Mouse (Mus musculus) gastrocnemius, adult 2 months (tissue): ENCODE data around the gene Aspdh. TPM values are rescaled to one million over a fixed set of nuclear protein-coding genes. Genes with fewer than 3 reads are reported as not detected.

Experiments
- DNase-seq: peaks from one replicate; pipeline ENCODE4 v3.0.0; 2022
- H3K27ac ChIP-seq: fragments of 200-600 bp; 2 replicates; pipeline ENCODE4 v1.8.1; 2022; ENCODE audit warnings: mild to moderate bottlenecking
- H3K4me3 ChIP-seq: fragments of 200-600 bp; 2 replicates; pipeline ENCODE4 v1.8.1; 2022; ENCODE audit warnings: mild to moderate bottlenecking, moderate library complexity
- CTCF ChIP-seq: fragments of 200-600 bp; IDR thresholded peaks from 2 replicates; pipeline ENCODE4 v1.8.1; 2022; ENCODE audit warnings: antibody characterized with exemption, mild to moderate bottlenecking, moderate library complexity
- intact Hi-C: fragments of 180-260 bp; cut with DNase I; formaldehyde crosslinking; loops from one replicate; pipeline ENCODE4 v1.15.1; 2025
- total RNA-seq, 2 experiments: library from RNA; stranded (reverse); gene quantifications; 2 replicates each; pipeline ENCODE4 v1.2.3; 2021

Gene Aspdh
- total RNA-seq, 2 experiments from 2014 or later = not detected

DNA sequence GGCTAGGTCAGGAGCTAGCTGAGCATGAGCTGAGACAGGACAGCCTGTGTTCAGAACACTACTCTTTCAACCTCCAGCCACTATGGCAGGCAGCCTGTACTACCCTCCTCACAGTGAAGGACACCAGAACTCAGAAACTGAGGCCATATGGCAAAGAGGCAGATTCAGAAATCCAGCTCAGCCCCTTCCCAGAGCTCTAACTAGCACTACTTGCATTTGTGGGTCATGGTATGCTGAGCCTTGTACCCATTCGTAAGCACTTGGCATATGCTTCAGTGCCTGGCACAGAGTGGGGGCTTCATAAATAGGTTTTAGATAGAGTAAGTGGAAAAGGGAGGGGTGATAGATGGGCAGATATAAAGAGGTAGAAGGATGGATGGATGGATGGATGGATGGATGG, 24.7 kb upstream of the Aspdh start:
- intact Hi-C loops = no loop called here
- no peak for DNase-seq
- no peak for TF ChIP-seq CTCF
- Histone ChIP-seq H3K27ac (no peak overlapping the region), H3K4me3 (no peak overlapping the region)

DNA sequence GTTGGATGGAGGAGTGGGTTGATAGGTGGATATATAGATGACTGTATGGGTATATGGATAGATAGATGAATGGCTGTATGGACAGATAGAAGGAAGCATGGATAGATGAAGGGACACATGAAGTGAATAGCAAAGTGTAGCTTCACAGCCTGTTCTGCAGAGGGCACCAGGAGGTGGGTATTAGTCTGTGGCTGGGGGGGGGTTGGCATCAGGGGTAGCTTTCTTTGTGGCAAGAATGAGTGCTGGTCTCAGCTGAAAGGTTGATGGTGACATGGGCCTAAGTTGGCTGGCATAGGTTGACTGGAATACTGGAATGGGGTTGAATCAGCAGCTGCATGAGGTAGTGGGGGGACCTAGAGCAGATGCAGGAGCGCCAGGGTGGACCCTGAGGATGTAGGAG, 24.0 kb upstream of the Aspdh start:
- Histone ChIP-seq H3K27ac (no peak overlapping the region), H3K4me3 (no peak overlapping the region)
- TF ChIP-seq CTCF = no peak
- no peak for DNase-seq
- intact Hi-C loops = no loop called here

DNA sequence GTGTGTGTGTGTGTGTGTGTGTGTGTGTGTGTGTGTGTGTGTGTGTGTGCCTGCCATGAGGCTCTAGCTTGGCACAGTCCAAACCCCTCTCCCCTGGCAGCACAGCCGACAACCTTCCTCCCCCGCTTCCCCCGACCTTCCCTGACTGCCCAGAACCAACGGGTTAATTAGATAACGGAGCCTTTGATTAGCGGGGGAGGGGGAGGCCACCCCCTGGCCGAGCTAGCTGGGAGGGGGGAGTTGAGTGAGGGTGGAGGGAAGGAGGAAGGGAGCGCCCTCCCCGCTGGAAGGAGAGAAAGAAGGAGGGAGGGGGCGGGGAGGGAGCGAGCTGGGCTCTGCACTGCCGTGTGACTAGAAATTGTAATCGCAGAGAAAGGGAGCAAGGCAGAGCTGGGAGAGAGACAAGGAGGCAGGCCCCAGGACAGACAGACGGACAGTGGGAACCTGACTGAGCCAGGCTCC, 23.5 kb upstream of the Aspdh start:
- intact Hi-C loops = no loop called here
- TF ChIP-seq CTCF = no peak
- Histone ChIP-seq H3K4me3 (no peak overlapping the region), H3K27ac (no peak overlapping the region)
- no peak for DNase-seq

DNA sequence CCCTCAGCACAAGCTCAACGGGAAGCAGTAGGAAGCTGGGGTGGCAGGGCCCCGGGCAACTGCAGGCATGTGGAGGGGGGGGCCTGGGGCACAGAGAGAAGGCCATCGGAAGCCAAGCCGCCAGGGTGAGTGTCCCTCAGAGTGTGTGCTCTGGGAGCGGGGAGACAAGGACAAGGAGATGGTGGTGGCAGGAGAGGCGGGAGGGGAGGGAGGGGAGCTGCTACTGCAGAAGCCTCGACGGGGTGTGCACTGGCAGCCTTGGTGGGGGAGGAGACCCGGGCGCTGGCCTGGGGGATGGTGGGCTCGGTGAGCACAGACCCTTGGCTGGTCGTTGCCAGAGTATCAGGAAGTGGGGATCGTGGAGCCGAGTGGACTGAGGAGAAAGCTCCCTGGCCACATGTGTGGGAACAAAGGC, 22.8 kb upstream of the Aspdh start:
- intact Hi-C loops = no loop called here
- DNase-seq = no peak
- TF ChIP-seq CTCF = no peak
- Histone ChIP-seq H3K27ac (no peak overlapping the region), H3K4me3 (no peak overlapping the region)

DNA sequence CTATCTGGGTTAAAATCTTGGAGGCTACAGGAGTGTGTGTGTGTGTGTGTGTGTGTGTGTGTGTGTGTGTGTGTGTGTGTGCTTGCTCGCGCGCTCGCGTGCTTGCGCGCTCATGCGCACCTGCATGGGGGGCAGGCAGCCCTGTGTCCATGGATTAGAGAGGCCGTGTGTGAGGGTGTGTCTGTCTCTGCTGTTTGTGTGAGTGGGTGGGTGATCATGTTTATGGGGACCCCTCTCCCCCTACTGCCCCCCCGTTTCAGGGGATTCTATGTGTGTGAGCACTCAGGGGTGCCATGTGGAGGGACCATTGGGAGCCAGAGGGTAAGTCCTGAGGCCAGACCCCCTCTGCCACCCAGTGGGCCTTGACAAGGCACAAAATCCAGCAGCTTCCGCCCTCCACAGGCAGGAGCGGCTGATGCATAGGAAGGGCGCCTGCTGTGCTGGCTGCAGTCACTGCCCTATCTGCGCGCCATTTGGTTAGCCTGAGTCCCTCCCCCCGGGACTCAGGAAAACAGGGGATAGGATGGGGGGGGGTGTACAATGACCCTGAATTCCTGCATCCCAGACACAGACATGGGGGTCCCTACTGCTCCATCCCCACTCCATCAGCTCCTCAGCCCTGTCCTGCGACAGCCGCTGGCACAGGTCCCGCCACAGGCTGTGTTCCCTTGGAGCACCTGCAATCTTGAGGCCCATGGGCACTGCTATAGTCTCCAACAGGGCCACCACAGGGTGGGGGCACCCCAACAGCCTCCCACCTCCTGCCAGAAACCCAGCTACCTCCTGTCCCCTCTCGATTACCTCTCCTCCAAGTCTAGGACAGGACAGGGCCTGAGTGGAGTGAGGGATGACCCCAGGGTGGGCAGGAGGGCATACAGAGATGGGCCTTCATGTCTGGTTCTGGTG, 21.7 kb upstream of the Aspdh start:
- intact Hi-C loops = no loop called here
- no peak overlapping the region for H3K27ac ChIP-seq

DNA sequence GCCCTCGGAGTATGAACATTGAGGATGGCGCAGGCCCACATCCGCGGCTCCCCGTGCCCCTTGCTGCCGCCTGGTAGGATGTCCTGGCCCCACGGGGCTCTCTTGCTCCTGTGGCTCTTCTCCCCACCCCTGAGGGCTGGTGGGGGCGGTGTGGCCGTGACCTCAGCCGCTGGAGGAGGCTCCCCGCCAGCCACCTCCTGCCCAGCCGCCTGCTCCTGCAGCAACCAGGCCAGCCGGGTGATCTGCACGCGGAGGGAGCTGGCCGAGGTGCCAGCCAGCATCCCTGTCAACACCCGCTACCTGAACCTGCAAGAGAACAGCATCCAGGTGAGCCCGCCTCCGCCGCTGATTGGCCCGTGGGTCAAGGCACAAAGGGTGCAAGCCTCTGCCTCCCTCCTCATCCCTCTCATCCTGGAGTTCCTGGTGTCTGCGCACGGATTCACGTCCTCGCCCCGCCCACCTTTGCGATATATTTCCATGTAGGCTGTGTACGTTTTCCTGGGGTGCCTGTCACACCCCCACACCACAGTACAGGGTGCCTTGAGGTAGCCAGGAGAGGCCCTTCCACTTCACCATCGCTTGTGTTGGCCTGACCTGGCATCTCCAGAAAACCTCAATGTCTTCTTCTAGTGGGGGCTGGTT, 20.2 kb upstream of the Aspdh start:
- intact Hi-C loops = no loop called here
- no peak overlapping the region for H3K4me3 ChIP-seq
- TF ChIP-seq CTCF = no peak
- no peak overlapping the region for H3K27ac ChIP-seq
- no peak for DNase-seq

More for the DNA sequence above, 21.7 kb upstream of the Aspdh start:
- DNase-seq = no peak
- H3K4me3 ChIP-seq = no peak overlapping the region
- no peak for TF ChIP-seq CTCF

DNA sequence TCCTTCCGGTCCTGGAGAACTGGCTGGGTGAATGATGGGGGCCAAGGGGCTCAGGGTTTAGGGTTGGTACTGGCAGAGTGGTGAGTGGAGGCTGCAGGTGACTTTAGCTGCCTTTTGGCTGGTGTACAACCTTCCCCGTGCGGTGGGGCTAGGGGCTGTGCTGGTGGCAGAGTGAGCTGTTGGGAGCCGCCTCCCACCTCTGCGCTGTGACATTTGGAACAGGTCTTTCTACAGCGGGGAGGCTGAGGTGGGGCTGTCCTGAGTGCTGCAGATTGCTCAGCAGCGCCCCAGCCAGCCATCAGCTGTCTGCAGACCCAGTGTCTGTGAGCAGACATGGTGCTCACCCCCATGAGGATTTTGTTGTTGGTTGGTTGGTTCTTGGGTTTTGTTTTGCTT, 19.7 kb upstream of the Aspdh start:
- Histone ChIP-seq H3K27ac (no peak overlapping the region), H3K4me3 (no peak overlapping the region)
- DNase-seq = no peak
- TF ChIP-seq CTCF = no peak
- intact Hi-C loops = no loop called here

DNA sequence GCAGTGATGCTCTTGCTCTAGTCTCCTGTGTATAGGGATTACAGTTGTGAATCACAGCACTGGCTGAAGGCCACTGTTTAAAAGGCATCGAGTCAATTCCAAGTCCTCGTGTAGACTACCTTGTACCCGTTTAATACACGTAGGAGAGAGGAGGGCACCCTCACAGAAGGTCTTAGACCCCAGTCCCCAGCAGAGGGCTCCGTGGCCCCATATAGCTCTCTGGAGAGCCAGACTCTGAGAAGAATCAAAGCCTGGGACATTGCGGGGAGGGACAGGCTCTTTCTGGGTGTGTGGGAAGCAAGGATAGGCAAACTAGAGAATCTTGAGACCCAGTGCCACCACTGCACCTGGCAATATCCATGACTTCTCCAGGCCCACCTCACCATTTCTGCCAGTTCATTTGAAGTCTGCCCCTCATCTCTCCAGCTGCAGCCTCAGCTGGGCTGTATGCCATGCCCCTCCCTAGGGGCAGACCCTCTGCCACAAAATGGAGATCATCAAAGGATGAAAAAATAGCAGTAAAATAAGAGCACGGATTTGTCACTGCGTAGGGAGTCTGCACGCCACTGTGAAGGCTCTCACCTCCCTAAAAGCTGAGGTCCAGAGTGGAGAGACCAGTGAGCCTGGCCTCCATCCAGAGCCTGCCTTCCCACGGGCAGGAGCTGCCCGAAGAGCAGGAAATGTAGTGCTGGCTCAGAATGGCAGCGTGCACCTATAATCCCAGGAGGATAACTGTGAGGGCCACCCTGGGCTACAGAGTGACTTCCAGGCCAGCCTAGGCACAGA, 18.9 kb upstream of the Aspdh start:
- Histone ChIP-seq H3K4me3 (no peak overlapping the region), H3K27ac (no peak overlapping the region)
- intact Hi-C loops = no loop called here
- DNase-seq = no peak
- peak; percentile 30; the same call in 1 of the 2 replicates for TF ChIP-seq CTCF

DNA sequence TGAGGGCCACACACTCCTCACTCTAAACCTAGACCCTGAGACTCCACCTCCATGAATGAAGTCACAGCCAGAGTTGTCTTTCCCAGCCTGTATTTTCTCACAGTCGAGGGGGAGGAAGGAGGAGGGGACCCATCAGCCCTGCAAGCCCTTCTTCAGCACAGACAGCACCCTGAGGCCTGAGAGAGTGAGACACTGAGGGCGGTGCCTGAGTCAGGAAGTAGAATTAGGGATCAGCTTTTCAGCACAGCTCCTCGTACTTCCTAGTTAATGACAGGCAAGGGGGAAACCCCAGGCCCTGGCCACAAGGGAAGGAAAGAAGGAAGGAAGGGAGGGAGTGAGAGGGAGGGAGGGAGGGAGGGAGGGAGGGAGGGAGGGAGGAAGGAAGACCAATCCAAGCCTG, 11.9 kb upstream of the Aspdh start:
- Histone ChIP-seq H3K27ac (no peak overlapping the region), H3K4me3 (no peak overlapping the region)
- intact Hi-C loops = no loop called here
- no peak for TF ChIP-seq CTCF
- no peak for DNase-seq

DNA sequence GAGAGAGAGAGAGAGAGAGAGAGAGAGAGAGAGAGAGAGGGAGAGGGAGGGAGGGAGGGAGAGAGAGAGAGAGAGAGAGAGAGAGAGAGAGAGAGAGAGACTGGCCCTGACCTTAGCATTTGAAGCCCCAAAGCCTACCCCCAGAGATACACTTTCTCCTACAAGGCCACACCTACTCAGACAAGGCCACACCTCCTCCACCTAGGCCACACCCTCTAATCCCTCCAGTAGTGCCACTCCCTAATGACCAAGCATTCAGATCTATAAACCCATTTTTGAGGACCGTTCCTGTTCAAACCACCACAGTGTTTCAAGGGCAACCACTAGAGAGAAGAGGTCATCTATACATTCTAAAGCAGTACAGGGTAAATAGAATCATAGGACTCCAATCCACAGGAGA, 8.9 kb upstream of the Aspdh start:
- intact Hi-C loops = no loop called here
- Histone ChIP-seq H3K4me3 (no peak overlapping the region), H3K27ac (no peak overlapping the region)
- no peak for DNase-seq
- no peak for TF ChIP-seq CTCF

DNA sequence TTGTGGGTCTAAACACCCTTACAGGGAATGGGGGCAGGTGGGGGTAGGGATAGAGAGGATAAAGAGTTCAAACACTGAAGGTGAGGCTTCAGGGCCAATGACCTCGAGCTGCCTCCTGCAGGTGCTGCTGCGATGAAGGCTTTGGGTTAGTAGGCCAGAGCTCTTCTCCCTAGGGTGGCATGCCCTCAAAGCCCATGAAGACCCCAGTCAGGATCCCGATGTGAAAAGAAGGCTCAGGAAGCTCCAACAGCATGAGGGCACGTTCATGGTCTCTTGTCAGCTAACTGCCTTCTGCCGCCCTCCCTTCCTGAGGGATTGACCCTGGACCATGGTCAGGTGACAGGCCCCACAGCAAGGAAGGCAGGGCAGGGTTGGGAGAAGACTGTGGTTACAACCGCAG, 5.1 kb upstream of the Aspdh start:
- no peak for TF ChIP-seq CTCF
- no peak for DNase-seq
- Histone ChIP-seq H3K27ac (no peak overlapping the region), H3K4me3 (no peak overlapping the region)
- intact Hi-C loops = no loop called here

DNA sequence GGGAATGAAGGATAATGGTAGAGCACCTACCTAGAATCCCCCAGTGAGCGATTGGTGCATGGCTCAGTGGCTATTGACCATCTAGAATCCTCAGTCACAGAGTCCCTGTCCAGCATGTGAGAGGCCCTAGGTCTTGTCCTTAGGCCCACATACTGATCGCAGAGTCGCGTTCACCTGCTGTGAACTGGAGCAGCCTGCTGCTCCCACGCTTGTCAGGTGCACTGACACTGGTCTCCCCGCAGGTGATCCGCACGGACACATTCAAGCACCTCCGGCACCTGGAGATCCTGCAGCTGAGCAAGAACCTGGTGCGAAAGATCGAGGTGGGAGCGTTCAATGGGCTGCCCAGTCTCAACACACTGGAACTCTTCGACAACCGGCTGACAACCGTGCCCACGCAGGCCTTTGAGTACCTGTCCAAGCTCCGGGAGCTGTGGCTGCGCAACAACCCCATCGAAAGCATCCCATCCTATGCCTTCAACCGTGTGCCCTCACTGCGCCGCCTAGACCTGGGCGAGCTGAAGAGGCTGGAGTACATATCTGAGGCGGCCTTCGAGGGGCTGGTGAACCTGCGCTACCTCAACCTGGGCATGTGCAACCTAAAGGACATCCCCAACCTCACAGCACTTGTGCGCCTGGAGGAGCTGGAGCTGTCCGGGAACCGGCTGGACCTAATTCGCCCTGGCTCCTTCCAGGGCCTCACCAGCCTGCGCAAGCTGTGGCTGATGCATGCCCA, 4.3 kb upstream of the Aspdh start:
- H3K27ac ChIP-seq = no peak overlapping the region
- no peak for TF ChIP-seq CTCF
- DNase-seq = no peak
- intact Hi-C loops = no loop called here
- H3K4me3 ChIP-seq = no peak overlapping the region
